Mouse (Mus musculus) hindbrain, embryonic 10.5 days (tissue): ENCODE measurements at regions not wholly inside any gene's neighbourhood (a gene's known extent, or its start where the extent isn't known, plus 50 kb on each side); places are given as distances from the start of the nearest gene placed in this dataset.

Experiments used
- DNase-seq: peaks from one replicate; pipeline ENCODE4 v3.0.0-alpha.2; 2017; ENCODE audit warnings: low spot score
- H3K27ac ChIP-seq: fragments of 300-500 bp; sonication (generic); 2 replicates; pipeline ENCODE4 v1.5.1; 2016; ENCODE audit warnings: mild to moderate bottlenecking, moderate library complexity
- H3K27me3 ChIP-seq: fragments of 300-500 bp; sonication (generic); 2 replicates; pipeline ENCODE4 v1.6.1; 2016; ENCODE audit warnings: mild to moderate bottlenecking; ENCODE audit not compliant: poor library complexity, insufficient read depth, severe bottlenecking
- H3K36me3 ChIP-seq: fragments of 300-500 bp; sonication (generic); 2 replicates; pipeline ENCODE4 v1.6.1; 2016; ENCODE audit warnings: mild to moderate bottlenecking, moderate library complexity
- H3K4me1 ChIP-seq: fragments of 300-500 bp; sonication (generic); replicated peaks from 2 replicates; pipeline ENCODE4 v1.6.1; 2016; ENCODE audit warnings: mild to moderate bottlenecking
- H3K4me3 ChIP-seq: fragments of 300-500 bp; sonication (generic); 2 replicates; pipeline ENCODE4 v1.5.1; 2016; ENCODE audit warnings: mild to moderate bottlenecking, moderate library complexity
- H3K9me3 ChIP-seq: fragments of 300-500 bp; sonication (generic); 2 replicates; pipeline ENCODE4 v1.6.1; 2016; ENCODE audit warnings: mild to moderate bottlenecking, moderate library complexity
- WGBS: fragments of 180-500 bp; shearing (Covaris S2); methylation state at CpG from one replicate; pipeline ENCODE4 v1.1.7; 2016; 5-methylcytosine and 5-hydroxymethylcytosine counted together

DNA sequence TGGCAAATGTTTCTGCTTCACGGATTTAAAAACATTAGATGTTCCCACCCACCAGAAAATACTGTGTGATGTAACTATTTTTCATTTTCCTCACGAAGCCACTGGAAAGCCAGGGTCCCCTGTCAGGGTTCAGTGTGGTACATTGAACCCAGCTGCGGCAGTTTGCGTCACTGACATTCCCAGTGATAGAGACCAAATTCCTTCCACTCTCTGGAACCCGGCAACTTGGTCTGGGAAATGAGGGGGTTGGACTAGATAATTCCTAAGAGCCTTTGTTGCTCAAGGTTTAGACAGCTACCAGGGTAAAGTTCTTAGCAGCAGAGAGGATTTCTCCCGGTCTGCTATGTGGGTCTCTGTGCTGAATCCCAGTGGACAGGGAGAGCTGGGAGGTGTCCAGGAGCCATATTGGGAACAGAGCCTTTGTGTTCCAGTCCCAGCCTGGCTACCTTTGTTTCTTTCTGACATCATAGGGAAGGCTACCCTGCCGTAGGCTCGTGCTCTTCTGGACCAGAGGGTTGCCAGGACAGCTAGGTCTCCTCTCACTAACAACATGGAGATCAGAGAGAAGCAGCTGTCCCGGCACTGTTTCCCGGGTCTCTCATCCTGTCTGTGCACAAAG, 164.5 kb downstream of the Sec61b start:
- no peaks in the 10 kb centered on the region for H3K27me3 ChIP-seq
- H3K4me3 ChIP-seq: no peak overlapping the region
- peak; percentile 7 for DNase-seq
- no peaks in the 10 kb centered on the region for H3K36me3 ChIP-seq
- no peaks in the 10 kb centered on the region for H3K9me3 ChIP-seq
- peaks cover 11% of the 10 kb centered on the region for H3K4me1 ChIP-seq
- H3K27ac ChIP-seq: peak overlapping the region; percentile 67; the same call in 1 of the 2 replicates
- WGBS: 59% methylated on average over 10 of the region's 10 CpGs

GRCm38 (mm10) chr4:47645093-47645492, 170.6 kb downstream of the Sec61b start:
- Histone ChIP-seq H3K4me1 (no peaks in the 10 kb centered on the region), H3K36me3 (no peaks in the 10 kb centered on the region), H3K27me3 (no peaks in the 10 kb centered on the region), H3K9me3 (peaks cover 3% of the 10 kb centered on the region; the same call in 1 of the 2 replicates), H3K27ac (no peak overlapping the region), H3K4me3 (no peak overlapping the region)
- WGBS: 79% methylated on average over 1 of the region's 1 CpGs
- no peak for DNase-seq

DNA sequence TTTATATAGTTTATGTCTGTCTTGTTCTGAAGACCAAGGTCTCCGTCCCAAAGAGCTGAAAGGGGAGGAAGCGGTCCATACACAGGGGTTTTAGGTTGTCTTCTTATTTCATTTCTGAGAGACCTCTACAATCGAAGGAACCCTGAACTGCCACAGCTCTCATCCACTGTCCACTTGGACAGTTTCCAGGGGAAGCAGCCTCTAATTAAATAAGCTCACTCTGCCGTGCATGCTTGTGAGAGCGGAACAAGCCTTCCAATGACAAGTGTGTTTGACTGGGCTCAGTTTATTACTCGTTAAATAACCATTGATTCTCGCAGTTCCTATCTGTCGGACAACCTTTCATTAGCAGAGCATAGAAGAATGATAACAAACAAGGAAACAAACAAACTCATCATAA, 174.2 kb downstream of the Sec61b start:
- H3K36me3 ChIP-seq: no peaks in the 10 kb centered on the region
- H3K9me3 ChIP-seq: peaks cover 3% of the 10 kb centered on the region; the same call in 1 of the 2 replicates
- WGBS: 88% methylated on average over 8 of the region's 8 CpGs
- no peaks in the 10 kb centered on the region for H3K27me3 ChIP-seq
- DNase-seq: no peak
- 0 out of 2 replicates have a peak, but pooled peaks cover 3% of the 10 kb centered on the region for H3K4me1 ChIP-seq
- no peak overlapping the region for H3K27ac ChIP-seq
- H3K4me3 ChIP-seq: no peak overlapping the region

GRCm38 (mm10) chr4:47649951-47650350, 175.5 kb downstream of the Sec61b start:
- H3K4me1 ChIP-seq: 0 out of 2 replicates have a peak, but pooled peaks cover 3% of the 10 kb centered on the region
- H3K9me3 ChIP-seq: peaks cover 3% of the 10 kb centered on the region; the same call in 1 of the 2 replicates
- no peak overlapping the region for H3K27ac ChIP-seq
- no peaks in the 10 kb centered on the region for H3K27me3 ChIP-seq
- WGBS: 81% methylated on average over 3 of the region's 3 CpGs
- no peaks in the 10 kb centered on the region for H3K36me3 ChIP-seq
- no peak for DNase-seq
- H3K4me3 ChIP-seq: no peak overlapping the region

DNA sequence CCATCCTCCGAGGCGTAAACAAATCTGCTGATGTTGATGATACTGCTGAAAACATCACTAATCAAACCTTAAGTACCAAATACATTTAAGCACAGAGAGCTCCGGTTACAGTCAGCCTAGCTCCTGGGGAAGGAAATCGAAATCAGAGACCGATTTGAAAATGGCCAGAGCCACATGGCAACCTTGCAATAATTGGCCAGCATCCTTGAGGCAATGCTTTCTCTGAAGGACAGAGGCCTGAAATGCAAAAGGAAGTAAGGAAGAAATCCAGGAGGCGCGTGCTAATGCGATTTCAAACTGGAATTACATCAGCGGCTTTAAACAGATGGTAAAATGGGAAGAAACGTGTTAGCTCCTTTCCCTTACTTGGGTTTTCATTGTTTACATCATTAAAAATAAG, 177.1 kb downstream of the Sec61b start:
- no peak for DNase-seq

GRCm38 (mm10) chr4:47653143-47653542, 178.7 kb downstream of the Sec61b start:
- no peak overlapping the region for H3K4me3 ChIP-seq
- no peaks in the 10 kb centered on the region for H3K27me3 ChIP-seq
- H3K4me1 ChIP-seq: 0 out of 2 replicates have a peak, but pooled peaks cover 3% of the 10 kb centered on the region
- WGBS: 83% methylated on average over 2 of the region's 2 CpGs
- H3K9me3 ChIP-seq: no peaks in the 10 kb centered on the region
- H3K36me3 ChIP-seq: no peaks in the 10 kb centered on the region
- no peak overlapping the region for H3K27ac ChIP-seq
- no peak for DNase-seq

More for the DNA sequence above, 177.1 kb downstream of the Sec61b start:
- H3K4me1 ChIP-seq: 0 out of 2 replicates have a peak, but pooled peaks cover 3% of the 10 kb centered on the region
- peaks cover under 1% of the 10 kb centered on the region; the same call in 1 of the 2 replicates for H3K9me3 ChIP-seq
- no peak overlapping the region for H3K4me3 ChIP-seq
- WGBS: 88% methylated on average over 10 of the region's 10 CpGs
- H3K27ac ChIP-seq: no peak overlapping the region
- H3K36me3 ChIP-seq: no peaks in the 10 kb centered on the region
- no peaks in the 10 kb centered on the region for H3K27me3 ChIP-seq

GRCm38 (mm10) chr4:47669519-47669918, 195.1 kb downstream of the Sec61b start:
- DNase-seq: no peak
- WGBS: 79% methylated on average over 5 of the region's 5 CpGs
- Histone ChIP-seq H3K27me3 (no peaks in the 10 kb centered on the region), H3K4me1 (peaks cover 5% of the 10 kb centered on the region; the same call in 1 of the 2 replicates), H3K27ac (no peak overlapping the region), H3K9me3 (no peaks in the 10 kb centered on the region), H3K36me3 (no peaks in the 10 kb centered on the region), H3K4me3 (no peak overlapping the region)

DNA sequence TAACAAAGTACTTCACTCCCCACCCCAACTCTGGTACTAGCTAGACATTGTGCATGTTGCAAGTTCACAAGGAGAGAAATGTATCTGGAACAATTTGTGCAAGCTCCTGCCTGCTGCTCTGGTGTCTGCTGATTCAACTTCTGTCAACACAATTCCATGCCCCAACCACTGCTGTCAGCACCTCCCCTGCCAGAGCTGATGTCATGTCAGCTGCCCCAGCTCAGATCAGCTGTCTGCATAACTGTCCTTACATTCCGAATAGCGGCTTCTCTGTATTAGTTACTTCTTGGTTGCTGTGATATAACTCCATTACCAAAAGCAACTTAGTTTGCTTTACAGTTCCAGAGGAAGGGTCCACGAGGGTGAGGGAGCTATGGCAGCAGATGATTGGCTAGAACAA, 196.0 kb downstream of the Sec61b start:
- no peaks in the 10 kb centered on the region for H3K27me3 ChIP-seq
- WGBS: 67% methylated on average over 3 of the region's 3 CpGs
- H3K27ac ChIP-seq: no peak overlapping the region
- no peaks in the 10 kb centered on the region for H3K9me3 ChIP-seq
- H3K4me3 ChIP-seq: no peak overlapping the region
- H3K4me1 ChIP-seq: peaks cover 5% of the 10 kb centered on the region; the same call in 1 of the 2 replicates
- DNase-seq: no peak
- H3K36me3 ChIP-seq: no peaks in the 10 kb centered on the region

- 93% methylated on average over 5 of the region's 5 CpGs for WGBS
- no peaks in the 10 kb centered on the region for H3K36me3 ChIP-seq
Measured at GRCm38 (mm10) chr4:47671362-47671761, 196.9 kb downstream of the Sec61b start.

DNA sequence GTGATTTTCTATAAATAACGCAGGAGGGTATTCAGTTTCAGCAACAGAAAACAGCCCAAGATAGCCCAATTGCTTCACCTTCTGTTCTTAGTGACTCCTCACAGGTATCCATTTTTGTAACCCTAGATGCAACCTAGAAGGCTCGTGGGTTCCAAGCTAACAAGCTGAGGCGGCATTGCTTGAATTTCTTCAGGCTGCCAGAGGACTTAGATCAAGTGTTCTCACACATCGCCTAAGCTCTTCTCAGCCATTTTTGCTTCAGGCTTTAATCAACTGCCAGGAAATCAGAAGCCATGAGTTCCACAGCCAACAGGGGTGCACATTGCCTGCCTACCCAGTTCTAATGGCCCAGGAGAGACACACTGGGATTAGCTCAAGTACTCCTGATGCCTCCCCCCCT, 206.7 kb downstream of the Sec61b start:
- DNase-seq: no peak
- H3K9me3 ChIP-seq: no peaks in the 10 kb centered on the region
- no peaks in the 10 kb centered on the region for H3K36me3 ChIP-seq
- H3K27me3 ChIP-seq: no peaks in the 10 kb centered on the region
- no peak overlapping the region for H3K27ac ChIP-seq
- WGBS: 91% methylated on average over 4 of the region's 4 CpGs
- no peaks in the 10 kb centered on the region for H3K4me1 ChIP-seq
- H3K4me3 ChIP-seq: no peak overlapping the region

More at GRCm38 (mm10) chr4:47671362-47671761, 196.9 kb downstream of the Sec61b start:
- DNase-seq: no peak
- Histone ChIP-seq H3K4me3 (no peak overlapping the region), H3K4me1 (peaks cover 5% of the 10 kb centered on the region; the same call in 1 of the 2 replicates), H3K9me3 (no peaks in the 10 kb centered on the region), H3K27ac (no peak overlapping the region), H3K27me3 (no peaks in the 10 kb centered on the region)

DNA sequence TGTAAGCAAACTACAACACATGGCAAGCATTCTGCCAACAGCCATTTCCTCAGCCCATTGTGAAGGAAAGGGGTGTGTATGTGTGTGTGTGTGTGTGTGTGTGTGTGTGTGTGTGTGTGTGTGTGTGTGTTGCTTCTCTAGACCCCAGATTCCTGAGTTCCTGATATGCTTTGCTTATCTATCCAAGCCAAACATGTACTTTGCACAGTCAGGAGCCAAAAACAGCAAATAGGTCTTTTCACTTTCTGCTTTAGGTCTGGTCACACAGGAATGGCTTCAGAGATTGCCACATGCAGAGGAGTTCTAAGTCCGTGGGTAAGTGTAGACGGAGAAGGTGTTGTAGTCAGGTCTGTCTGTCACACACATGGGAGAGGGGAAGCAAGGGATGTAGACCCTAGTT, 216.7 kb downstream of the Sec61b start:
- H3K9me3 ChIP-seq: no peaks in the 10 kb centered on the region
- no peaks in the 10 kb centered on the region for H3K36me3 ChIP-seq
- no peak overlapping the region for H3K27ac ChIP-seq
- no peak for DNase-seq
- H3K4me1 ChIP-seq: no peaks in the 10 kb centered on the region
- no peak overlapping the region for H3K4me3 ChIP-seq
- WGBS: 94% methylated on average over 2 of the region's 2 CpGs
- H3K27me3 ChIP-seq: no peaks in the 10 kb centered on the region

DNA sequence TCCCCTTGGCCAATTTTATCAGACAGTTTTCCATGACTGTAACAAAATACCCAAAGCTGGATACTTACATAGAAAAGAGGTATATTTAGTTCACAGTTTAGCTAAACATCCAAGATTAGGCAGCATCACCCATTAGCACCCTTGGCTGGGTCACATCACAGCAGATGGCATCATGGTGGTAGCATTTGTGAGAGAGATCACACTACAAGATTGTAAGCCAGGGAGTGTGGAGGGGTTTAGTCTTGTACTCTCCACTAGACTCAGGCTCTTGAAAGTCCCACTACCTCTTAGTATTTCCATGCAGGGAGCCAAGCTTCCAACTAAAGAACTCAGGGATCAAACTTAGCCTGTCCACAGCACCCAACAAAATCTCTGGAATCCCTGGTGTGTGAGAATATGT, 218.2 kb downstream of the Sec61b start:
- DNase-seq: no peak
- Histone ChIP-seq H3K27ac (no peak overlapping the region), H3K36me3 (no peaks in the 10 kb centered on the region), H3K4me1 (no peaks in the 10 kb centered on the region), H3K27me3 (no peaks in the 10 kb centered on the region), H3K4me3 (no peak overlapping the region), H3K9me3 (no peaks in the 10 kb centered on the region)

GRCm38 (mm10) chr4:47693221-47693620, 218.8 kb downstream of the Sec61b start:
- 86% methylated on average over 12 of the region's 12 CpGs for WGBS
- H3K9me3 ChIP-seq: no peaks in the 10 kb centered on the region
- no peaks in the 10 kb centered on the region for H3K27me3 ChIP-seq
- no peak overlapping the region for H3K27ac ChIP-seq
- DNase-seq: no peak
- no peaks in the 10 kb centered on the region for H3K4me1 ChIP-seq
- no peak overlapping the region for H3K4me3 ChIP-seq
- H3K36me3 ChIP-seq: no peaks in the 10 kb centered on the region
